Mouse (Mus musculus) limb, embryonic 14.5 days (tissue): ENCODE measurements around the gene Fam169b. TPM values are rescaled to one million over a fixed set of nuclear protein-coding genes. Genes with fewer than 3 reads are reported as not detected.
A peak's percentile ranks its signal among the peaks of the same experiment; 100 is the strongest.

Source experiments
- ATAC-seq: fragments of 200-750 bp; cut with Nextera tagmentation; 2 replicates; pipeline ENCODE4 v1.8.0; 2017; ENCODE audit warnings: low read depth, moderate number of reproducible peaks, moderate TSS enrichment; ENCODE audit not compliant: low FRiP score
- DNase-seq: peaks from one replicate; pipeline ENCODE4 v3.0.0-alpha.2; 2015; ENCODE audit warnings: low spot score
- H3K27ac ChIP-seq: fragments of 300-500 bp; sonication (generic); replicated peaks from 2 replicates; pipeline ENCODE4 v1.5.1; 2014; ENCODE audit warnings: low read depth, mild to moderate bottlenecking, low read length, moderate library complexity, mixed read lengths
- H3K27me3 ChIP-seq: fragments of 300-500 bp; sonication (generic); 2 replicates; pipeline ENCODE4 v1.6.1; 2014; ENCODE audit warnings: low read length, mixed read lengths; ENCODE audit not compliant: control insufficient read depth, insufficient read depth
- H3K36me3 ChIP-seq: fragments of 300-500 bp; sonication (generic); 2 replicates; pipeline ENCODE4 v1.6.1; 2014; ENCODE audit warnings: mild to moderate bottlenecking, low read length, moderate library complexity, mixed read lengths; ENCODE audit not compliant: control insufficient read depth, insufficient read depth
- H3K4me1 ChIP-seq: fragments of 300-500 bp; sonication (generic); 2 replicates; pipeline ENCODE4 v1.6.1; 2014; ENCODE audit warnings: antibody characterized with exemption, low read length, mixed read lengths; ENCODE audit not compliant: control insufficient read depth, insufficient read depth
- H3K4me2 ChIP-seq: fragments of 300-500 bp; sonication (generic); replicated peaks from 2 replicates; pipeline ENCODE4 v1.6.1; 2014; ENCODE audit warnings: low read depth, mild to moderate bottlenecking, low read length, moderate library complexity; ENCODE audit not compliant: severe bottlenecking
- H3K4me3 ChIP-seq: fragments of 300-500 bp; sonication (generic); replicated peaks from 2 replicates; pipeline ENCODE4 v1.5.1; 2014; ENCODE audit warnings: low read length
- H3K9ac ChIP-seq: fragments of 300-500 bp; sonication (generic); 2 replicates; pipeline ENCODE4 v1.6.1; 2014; ENCODE audit warnings: mild to moderate bottlenecking, low read depth, low read length, moderate library complexity; ENCODE audit not compliant: severe bottlenecking
- H3K9me3 ChIP-seq: fragments of 300-500 bp; sonication (generic); 2 replicates; pipeline ENCODE4 v1.6.1; 2016; ENCODE audit warnings: low read length; ENCODE audit not compliant: control insufficient read depth
- POLR2A ChIP-seq: fragments of 200-500 bp; IDR thresholded peaks from 2 replicates; pipeline ENCODE4 v1.8.0; 2012; ENCODE audit warnings: inconsistent platforms, mild to moderate bottlenecking, moderate library complexity, borderline replicate concordance; ENCODE audit not compliant: insufficient read depth, insufficient read length; ENCODE audit errors: extremely low read depth
- WGBS: fragments of 180-500 bp; shearing (Covaris S2); extraction: QIAGEN DNeasy Blood & Tissue Kit; methylation state at CpG from one replicate; pipeline ENCODE4 v1.1.7; 2014; 5-methylcytosine and 5-hydroxymethylcytosine counted together
- polyA plus RNA-seq, 2 experiments: library from polyadenylated mRNA; depleted of rRNA in 1 of 2; stranded (reverse) in 1 of 2; unstranded in 1 of 2; fragments of >200 nt; fragmentation: Nextera tagmentation in 1 of 2; extraction: Ambion mirVana in 1 of 2; gene quantifications; 2 replicates each; pipeline versions ENCODE4 v1.2.1 to v1.2.3; 2012 to 2014

Fam169b gene
- polyA plus RNA-seq, 2 experiments = 1.0 to 1.9 TPM

GRCm38 (mm10) chr7:68301160-68301559, 27.5 kb downstream of the Fam169b start:
- no peak overlapping the region for H3K27ac ChIP-seq
- no peak for TF ChIP-seq POLR2A
- H3K9me3 ChIP-seq = no peaks in the 10 kb centered on the region
- ATAC-seq (no peak), DNase-seq (peak; percentile 40)
- peak overlapping the region; percentile 18; the same call in 1 of the 2 replicates for H3K4me2 ChIP-seq
- H3K27me3 ChIP-seq = no peaks in the 10 kb centered on the region
- no peaks in the 10 kb centered on the region for H3K36me3 ChIP-seq
- H3K4me3 ChIP-seq = no peak overlapping the region
- no peak overlapping the region for H3K9ac ChIP-seq
- 63% methylated on average over 7 of the region's 7 CpGs for WGBS
- peaks cover 17% of the 10 kb centered on the region for H3K4me1 ChIP-seq

- H3K4me3 ChIP-seq = peak overlapping the region; percentile 6; the same call in 1 of the 2 replicates
- peaks cover 18% of the 10 kb centered on the region for H3K4me1 ChIP-seq
- ATAC-seq (peak; percentile 84; the same call in 1 of the 2 replicates), DNase-seq (peak; percentile 85)
- WGBS = 11% methylated on average over 18 of the region's 18 CpGs
- TF ChIP-seq POLR2A = no peak
- peak overlapping the region; percentile 33 for H3K4me2 ChIP-seq
- no peak overlapping the region; the same call in 1 of the 2 replicates for H3K9ac ChIP-seq
- H3K36me3 ChIP-seq = no peaks in the 10 kb centered on the region
- H3K9me3 ChIP-seq = no peaks in the 10 kb centered on the region
- no peaks in the 10 kb centered on the region for H3K27me3 ChIP-seq
- H3K27ac ChIP-seq = 0 out of 2 replicates have a peak overlapping the region, but pooled peaks have one; percentile 5
Observed at GRCm38 (mm10) chr7:68302586-68303433, 29.2 kb downstream of the Fam169b start.

- Histone ChIP-seq H3K4me1 (peaks cover 20% of the 10 kb centered on the region), H3K27me3 (no peaks in the 10 kb centered on the region), H3K36me3 (no peaks in the 10 kb centered on the region), H3K4me3 (no peak overlapping the region), H3K9ac (no peak overlapping the region), H3K4me2 (0 out of 2 replicates have a peak overlapping the region, but pooled peaks have one; percentile 33), H3K9me3 (no peaks in the 10 kb centered on the region), H3K27ac (peak overlapping the region; percentile 35)
- peak; percentile 46 for ATAC-seq
- 8% methylated on average over 6 of the region's 6 CpGs for WGBS
- DNase-seq = peak; percentile 64
- no peak for TF ChIP-seq POLR2A
Observed at GRCm38 (mm10) chr7:68303685-68304084, 30.0 kb downstream of the Fam169b start.

- no peaks in the 10 kb centered on the region for H3K9me3 ChIP-seq
- TF ChIP-seq POLR2A = no peak
- 52% methylated on average over 11 of the region's 11 CpGs for WGBS
- H3K9ac ChIP-seq = no peak overlapping the region
- no peaks in the 10 kb centered on the region for H3K27me3 ChIP-seq
- ATAC-seq (no peak), DNase-seq (no peak)
- H3K4me2 ChIP-seq = no peak overlapping the region
- H3K36me3 ChIP-seq = no peaks in the 10 kb centered on the region
- H3K4me3 ChIP-seq = no peak overlapping the region
- peaks cover 20% of the 10 kb centered on the region for H3K4me1 ChIP-seq
- H3K27ac ChIP-seq = no peak overlapping the region
Observed at GRCm38 (mm10) chr7:68305781-68306575, 32.3 kb downstream of the Fam169b start.

- no peaks in the 10 kb centered on the region for H3K9me3 ChIP-seq
- DNase-seq (no peak), ATAC-seq (no peak)
- no peak overlapping the region for H3K27ac ChIP-seq
- no peak overlapping the region for H3K4me2 ChIP-seq
- H3K27me3 ChIP-seq = no peaks in the 10 kb centered on the region
- 95% methylated on average over 8 of the region's 8 CpGs for WGBS
- peaks cover 22% of the 10 kb centered on the region for H3K4me1 ChIP-seq
- H3K36me3 ChIP-seq = no peaks in the 10 kb centered on the region
- H3K9ac ChIP-seq = no peak overlapping the region
- TF ChIP-seq POLR2A = no peak
- H3K4me3 ChIP-seq = no peak overlapping the region
Observed at GRCm38 (mm10) chr7:68306756-68307155, 33.1 kb downstream of the Fam169b start.
